Mouse (Mus musculus): ENCODE data around the gene H2afx.

DNA sequence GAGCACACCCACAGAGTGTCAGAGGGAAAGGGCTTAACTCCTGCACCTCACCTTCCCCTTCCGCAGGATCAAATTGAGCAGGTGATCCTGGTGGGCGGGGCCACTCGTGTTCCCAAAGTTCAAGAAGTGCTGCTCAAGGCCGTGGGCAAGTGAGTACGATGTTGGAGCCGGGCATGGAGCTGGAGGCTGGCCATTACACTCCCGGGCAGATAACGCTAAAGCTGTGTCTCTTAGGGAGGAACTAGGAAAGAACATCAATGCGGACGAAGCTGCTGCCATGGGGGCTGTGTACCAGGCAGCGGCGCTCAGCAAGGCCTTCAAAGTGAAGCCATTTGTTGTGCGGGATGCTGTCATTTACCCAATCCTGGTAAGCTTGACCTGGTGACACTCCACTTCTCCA is 50.1 kb downstream of the H2afx start:
- TF ChIP-seq POLR2A (IDR thresholded peaks at IDR 0.05; ENCODE audit: low read depth, low read length) (no peak), E2F4 (IDR thresholded peaks at IDR 0.05; ENCODE audit: insufficient replicate concordance, low read depth, low read length) (no peak), CTCF (conservative IDR thresholded peaks at IDR 0.05 in 1 of 2, IDR thresholded peaks at IDR 0.05 in 1 of 2; ENCODE audit: low read depth in 2 of 2, low read length in 2 of 2) (no peak), NRF1 (IDR thresholded peaks at IDR 0.05; ENCODE audit: low read depth, low read length) (no peak), CHD1 (IDR thresholded peaks at IDR 0.05; ENCODE audit: low read depth, low read length) (no peak), BHLHE40 (IDR thresholded peaks at IDR 0.05; ENCODE audit: low read depth, low read length) (no peak), USF2 (conservative IDR thresholded peaks at IDR 0.05; ENCODE audit: low read depth, low read length) (no peak), USF1 (IDR thresholded peaks at IDR 0.05; ENCODE audit: low read depth, low read length) (no peak), ELF1 (IDR thresholded peaks at IDR 0.05; ENCODE audit: low read depth, low read length) (no peak), GABPA (IDR thresholded peaks at IDR 0.05; ENCODE audit: insufficient replicate concordance, low read depth, low read length) (no peak), TBP (conservative IDR thresholded peaks at IDR 0.05; ENCODE audit: low read depth, low read length) (no peak)

All from CH12.LX (cell line).